Mouse (Mus musculus): Measurements from ENCODE around the gene Arhgap35. TPM values are rescaled to one million over a fixed set of nuclear protein-coding genes. Genes with fewer than 3 reads are reported as not detected.

The Arhgap35 gene
- polyA plus RNA-seq, 1 experiment = 26.8 TPM

DNA sequence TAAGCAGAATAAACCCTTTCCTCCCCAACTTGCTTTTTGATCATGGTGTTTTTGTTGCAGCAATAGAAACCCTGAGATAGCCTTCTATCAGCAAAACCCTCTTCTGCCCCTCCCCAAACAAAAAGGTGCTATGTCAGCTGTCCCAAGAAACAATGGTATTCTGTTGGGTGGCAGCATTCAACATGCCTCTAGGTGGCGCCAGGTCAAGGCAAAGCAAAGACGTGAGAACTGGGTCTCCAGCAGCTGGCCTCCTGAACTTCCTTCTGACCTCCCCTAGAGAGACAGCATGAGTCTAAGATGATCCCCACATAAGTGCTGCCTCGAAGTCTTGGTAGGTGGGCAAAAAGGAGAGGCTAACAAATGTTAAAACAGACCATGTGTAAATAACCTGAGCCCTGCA lies 107.5 kb downstream of the Arhgap35 start:
- H3K79me3 ChIP-seq (ENCODE audit: low read depth) = no peaks in the 10 kb centered on the region
- TF ChIP-seq CEBPB (IDR thresholded peaks at IDR 0.05; ENCODE audit: low read depth) (no peak), USF1 (IDR thresholded peaks at IDR 0.05; ENCODE audit: low read depth) (no peak), CTCF (IDR thresholded peaks at IDR 0.05; ENCODE audit: control insufficient read depth, insufficient read depth, insufficient read length) (peak; percentile 62), FOSL1 (IDR thresholded peaks at IDR 0.05; ENCODE audit: insufficient read depth, low read length, poor library complexity, severe bottlenecking) (no peak), MYOG (IDR thresholded peaks at IDR 0.05; ENCODE audit: control insufficient read depth, extremely low read depth, insufficient read length) (no peak), MYOD1 (IDR thresholded peaks at IDR 0.05; ENCODE audit: control insufficient read depth, insufficient read length, low read depth) (no peak), MAX (IDR thresholded peaks at IDR 0.05) (no peak)
- H3K27me3 ChIP-seq (ENCODE audit: control insufficient read depth, insufficient read depth, insufficient read length) = no peaks in the 10 kb centered on the region
- H3ac ChIP-seq (ENCODE audit: control insufficient read depth, insufficient read length, low read depth) = no peak overlapping the region
- H3K79me2 ChIP-seq (ENCODE audit: control insufficient read depth, insufficient read depth) = no peaks in the 10 kb centered on the region
- no peak overlapping the region for H3K4me3 ChIP-seq (ENCODE audit: insufficient read depth, poor library complexity, severe bottlenecking)
- peaks cover 39% of the 10 kb centered on the region for H3K36me3 ChIP-seq (ENCODE audit: control insufficient read depth, insufficient read depth)

DNA sequence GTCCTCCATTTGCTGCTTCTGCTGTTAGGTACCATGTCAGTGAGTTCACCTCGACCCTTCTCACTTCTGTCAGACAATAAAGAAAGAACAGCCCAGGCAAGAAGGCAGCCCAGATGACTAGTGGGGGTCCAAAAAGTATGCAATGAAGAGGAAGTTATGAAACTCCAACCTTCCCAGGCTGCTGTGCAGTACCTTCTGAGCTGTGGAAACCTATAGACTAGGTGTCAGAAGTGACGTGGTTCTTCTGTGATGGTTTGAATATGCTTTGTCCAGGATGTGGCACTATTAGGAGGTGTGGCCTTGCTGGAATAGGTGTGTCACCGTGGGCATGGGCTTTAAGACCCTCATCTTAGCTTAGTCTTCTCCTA lies 109.6 kb downstream of the Arhgap35 start:
- TF ChIP-seq CEBPB (IDR thresholded peaks at IDR 0.05; ENCODE audit: low read depth) (no peak), MYOD1 (IDR thresholded peaks at IDR 0.05; ENCODE audit: control insufficient read depth, insufficient read length, low read depth) (no peak), USF1 (IDR thresholded peaks at IDR 0.05; ENCODE audit: low read depth) (no peak), CTCF (IDR thresholded peaks at IDR 0.05; ENCODE audit: control insufficient read depth, insufficient read depth, insufficient read length) (no peak), MAX (IDR thresholded peaks at IDR 0.05) (no peak), MYOG (IDR thresholded peaks at IDR 0.05; ENCODE audit: control insufficient read depth, extremely low read depth, insufficient read length) (no peak), FOSL1 (IDR thresholded peaks at IDR 0.05; ENCODE audit: insufficient read depth, low read length, poor library complexity, severe bottlenecking) (no peak)
- no peaks in the 10 kb centered on the region for H3K79me2 ChIP-seq (ENCODE audit: control insufficient read depth, insufficient read depth)
- H3K36me3 ChIP-seq (ENCODE audit: control insufficient read depth, insufficient read depth) = peaks cover 41% of the 10 kb centered on the region
- no peak overlapping the region for H3K4me3 ChIP-seq (ENCODE audit: insufficient read depth, poor library complexity, severe bottlenecking)
- H3ac ChIP-seq (ENCODE audit: control insufficient read depth, insufficient read length, low read depth) = no peak overlapping the region
- no peaks in the 10 kb centered on the region for H3K27me3 ChIP-seq (ENCODE audit: control insufficient read depth, insufficient read depth, insufficient read length)
- H3K79me3 ChIP-seq (ENCODE audit: low read depth) = no peaks in the 10 kb centered on the region

DNA sequence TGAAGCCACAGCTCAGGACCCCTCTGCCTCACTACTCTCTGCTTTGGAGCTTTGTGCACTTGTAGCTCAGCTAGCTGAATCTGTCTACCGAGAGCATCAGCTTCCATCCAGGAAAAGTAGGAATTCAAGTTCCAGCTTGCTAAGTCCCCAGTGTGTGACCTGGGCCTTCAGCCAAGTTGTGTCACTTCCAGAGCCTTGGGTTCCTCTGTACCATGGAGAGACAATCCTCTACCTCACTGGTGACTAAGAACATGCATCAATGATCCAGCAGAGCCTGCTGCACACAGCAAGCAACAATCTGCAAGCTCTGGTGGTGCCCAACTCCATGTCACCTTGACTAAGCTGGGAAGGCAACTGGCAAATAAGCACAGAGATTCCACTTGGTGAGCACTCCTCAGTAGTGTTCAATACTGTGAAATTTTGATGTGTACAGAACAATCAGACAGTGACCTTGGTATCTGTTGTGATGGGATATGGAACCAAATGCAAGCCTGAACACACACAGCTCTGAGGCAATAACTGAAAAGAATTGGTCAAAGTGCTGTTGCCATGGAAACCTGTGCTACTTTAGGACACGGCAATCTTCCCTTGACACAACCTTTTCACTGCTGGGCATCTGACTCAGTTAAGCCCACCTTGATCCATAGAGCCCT lies 110.1 kb downstream of the Arhgap35 start:
- Histone ChIP-seq H3K79me2 (ENCODE audit: control insufficient read depth, insufficient read depth) (no peaks in the 10 kb centered on the region), H3K27me3 (ENCODE audit: control insufficient read depth, insufficient read depth, insufficient read length) (no peaks in the 10 kb centered on the region), H3K4me3 (ENCODE audit: insufficient read depth, poor library complexity, severe bottlenecking) (no peak overlapping the region), H3K79me3 (ENCODE audit: low read depth) (no peaks in the 10 kb centered on the region), H3ac (ENCODE audit: control insufficient read depth, insufficient read length, low read depth) (no peak overlapping the region), H3K36me3 (ENCODE audit: control insufficient read depth, insufficient read depth) (peaks cover 41% of the 10 kb centered on the region)
- no peak for TF ChIP-seq FOSL1 (IDR thresholded peaks at IDR 0.05; ENCODE audit: insufficient read depth, low read length, poor library complexity, severe bottlenecking)
- TF ChIP-seq MYOG (IDR thresholded peaks at IDR 0.05; ENCODE audit: control insufficient read depth, extremely low read depth, insufficient read length) = no peak
- no peak for TF ChIP-seq CTCF (IDR thresholded peaks at IDR 0.05; ENCODE audit: control insufficient read depth, insufficient read depth, insufficient read length)
- TF ChIP-seq CEBPB (IDR thresholded peaks at IDR 0.05; ENCODE audit: low read depth) = no peak
- TF ChIP-seq USF1 (IDR thresholded peaks at IDR 0.05; ENCODE audit: low read depth) = no peak
- TF ChIP-seq MAX (IDR thresholded peaks at IDR 0.05) = no peak
- no peak for TF ChIP-seq MYOD1 (IDR thresholded peaks at IDR 0.05; ENCODE audit: control insufficient read depth, insufficient read length, low read depth)

DNA sequence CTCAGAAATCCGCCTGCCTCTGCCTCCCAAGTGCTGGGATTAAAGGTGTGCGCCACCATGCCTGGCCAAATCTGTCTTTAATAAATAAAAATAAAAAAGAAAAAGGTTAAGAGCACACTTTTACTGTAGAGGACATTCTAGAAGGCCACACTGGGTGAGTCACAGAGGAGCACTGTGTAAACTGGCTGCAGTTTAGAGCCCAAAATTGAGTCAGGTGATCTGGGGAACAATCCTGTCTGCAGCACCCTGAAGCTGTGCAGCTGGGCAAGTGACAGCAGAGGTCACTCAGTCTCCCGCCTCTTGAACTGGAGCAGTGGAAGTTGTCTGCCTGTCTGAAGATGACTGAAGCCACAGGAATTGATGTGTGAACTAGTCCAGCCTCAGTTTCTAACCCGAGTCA lies 113.2 kb downstream of the Arhgap35 start:
- TF ChIP-seq MYOD1 (IDR thresholded peaks at IDR 0.05; ENCODE audit: control insufficient read depth, insufficient read length, low read depth) (no peak), FOSL1 (IDR thresholded peaks at IDR 0.05; ENCODE audit: insufficient read depth, low read length, poor library complexity, severe bottlenecking) (no peak), CTCF (IDR thresholded peaks at IDR 0.05; ENCODE audit: control insufficient read depth, insufficient read depth, insufficient read length) (no peak), CEBPB (IDR thresholded peaks at IDR 0.05; ENCODE audit: low read depth) (no peak), USF1 (IDR thresholded peaks at IDR 0.05; ENCODE audit: low read depth) (no peak), MAX (IDR thresholded peaks at IDR 0.05) (no peak)
- Histone ChIP-seq H3K79me2 (ENCODE audit: control insufficient read depth, insufficient read depth) (no peaks in the 10 kb centered on the region), H3K4me3 (ENCODE audit: insufficient read depth, poor library complexity, severe bottlenecking) (no peak overlapping the region), H3K79me3 (ENCODE audit: low read depth) (no peaks in the 10 kb centered on the region), H3ac (ENCODE audit: control insufficient read depth, insufficient read length, low read depth) (no peak overlapping the region), H3K27me3 (ENCODE audit: control insufficient read depth, insufficient read depth, insufficient read length) (no peaks in the 10 kb centered on the region), H3K36me3 (ENCODE audit: control insufficient read depth, insufficient read depth) (peaks cover 33% of the 10 kb centered on the region)

DNA sequence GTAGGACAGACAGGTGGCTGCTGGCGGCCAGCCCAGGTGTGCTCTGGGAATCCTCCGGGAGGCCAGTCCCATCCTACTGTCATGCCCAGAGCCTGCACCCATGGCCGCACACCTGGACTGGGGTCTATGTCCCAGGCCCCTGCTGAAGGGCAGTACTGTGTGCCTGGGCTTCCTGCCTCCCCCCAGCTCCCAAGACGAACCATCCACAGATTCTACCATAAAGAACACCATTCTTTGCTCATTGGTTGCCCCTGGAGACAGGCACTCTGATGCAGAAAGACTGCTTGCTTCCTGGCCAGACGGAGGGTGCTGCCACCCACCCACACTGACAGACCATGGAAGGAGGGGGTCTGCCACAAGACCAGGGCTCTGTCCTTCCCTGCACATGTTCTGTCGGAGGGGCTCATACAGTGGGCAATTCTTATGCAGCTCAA lies 115.1 kb downstream of the Arhgap35 start:
- peaks cover 27% of the 10 kb centered on the region for H3K36me3 ChIP-seq (ENCODE audit: control insufficient read depth, insufficient read depth)
- no peak overlapping the region for H3ac ChIP-seq (ENCODE audit: control insufficient read depth, insufficient read length, low read depth)
- no peaks in the 10 kb centered on the region for H3K27me3 ChIP-seq (ENCODE audit: control insufficient read depth, insufficient read depth, insufficient read length)
- no peaks in the 10 kb centered on the region for H3K79me3 ChIP-seq (ENCODE audit: low read depth)
- TF ChIP-seq CTCF (IDR thresholded peaks at IDR 0.05; ENCODE audit: control insufficient read depth, insufficient read depth, insufficient read length) (no peak), FOSL1 (IDR thresholded peaks at IDR 0.05; ENCODE audit: insufficient read depth, low read length, poor library complexity, severe bottlenecking) (no peak), MYOG (IDR thresholded peaks at IDR 0.05; ENCODE audit: control insufficient read depth, extremely low read depth, insufficient read length) (no peak), USF1 (IDR thresholded peaks at IDR 0.05; ENCODE audit: low read depth) (no peak), CEBPB (IDR thresholded peaks at IDR 0.05; ENCODE audit: low read depth) (no peak), MAX (IDR thresholded peaks at IDR 0.05) (no peak), MYOD1 (IDR thresholded peaks at IDR 0.05; ENCODE audit: control insufficient read depth, insufficient read length, low read depth) (no peak)
- no peaks in the 10 kb centered on the region for H3K79me2 ChIP-seq (ENCODE audit: control insufficient read depth, insufficient read depth)
- no peak overlapping the region for H3K4me3 ChIP-seq (ENCODE audit: insufficient read depth, poor library complexity, severe bottlenecking)
